Mouse (Mus musculus) central nervous system, embryonic 18 days (tissue): ENCODE data around the gene Cd207. TPM values are rescaled to one million over a fixed set of nuclear protein-coding genes. Genes with fewer than 3 reads are reported as not detected.

Source experiments
- polyA plus RNA-seq: library from polyadenylated mRNA; depleted of rRNA; stranded (reverse); fragments of >200 nt; gene quantifications from 2 replicates; pipeline ENCODE4 v1.2.3, GENCODE M21; 2012; rRNA removed

The Cd207 gene
- polyA plus RNA-seq: 0.03 and 0.05 TPM in 2 replicates

DNA sequence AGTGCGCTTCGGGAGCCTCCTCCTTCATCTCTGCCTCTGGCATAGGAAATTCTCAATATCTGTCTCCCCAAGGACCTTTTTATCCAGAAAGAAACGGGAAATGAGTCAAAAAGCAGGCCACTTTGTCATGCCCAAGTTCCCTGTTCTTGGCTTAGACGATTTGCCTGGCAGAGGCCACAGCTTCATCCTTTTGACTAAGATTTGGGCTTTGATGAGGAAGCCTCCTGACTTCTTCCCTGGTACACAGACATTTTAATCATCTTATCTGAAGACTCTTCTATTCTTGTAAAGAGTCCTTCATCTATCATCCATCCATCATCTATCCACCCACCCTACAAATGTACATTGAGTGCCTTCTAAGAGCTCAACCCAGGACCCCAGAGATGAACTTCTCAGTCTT lies at the start of gene Cd207:
Cd207 (minus strand) TSS at position 101 of the 400 bp plus-strand sequence.

DNA sequence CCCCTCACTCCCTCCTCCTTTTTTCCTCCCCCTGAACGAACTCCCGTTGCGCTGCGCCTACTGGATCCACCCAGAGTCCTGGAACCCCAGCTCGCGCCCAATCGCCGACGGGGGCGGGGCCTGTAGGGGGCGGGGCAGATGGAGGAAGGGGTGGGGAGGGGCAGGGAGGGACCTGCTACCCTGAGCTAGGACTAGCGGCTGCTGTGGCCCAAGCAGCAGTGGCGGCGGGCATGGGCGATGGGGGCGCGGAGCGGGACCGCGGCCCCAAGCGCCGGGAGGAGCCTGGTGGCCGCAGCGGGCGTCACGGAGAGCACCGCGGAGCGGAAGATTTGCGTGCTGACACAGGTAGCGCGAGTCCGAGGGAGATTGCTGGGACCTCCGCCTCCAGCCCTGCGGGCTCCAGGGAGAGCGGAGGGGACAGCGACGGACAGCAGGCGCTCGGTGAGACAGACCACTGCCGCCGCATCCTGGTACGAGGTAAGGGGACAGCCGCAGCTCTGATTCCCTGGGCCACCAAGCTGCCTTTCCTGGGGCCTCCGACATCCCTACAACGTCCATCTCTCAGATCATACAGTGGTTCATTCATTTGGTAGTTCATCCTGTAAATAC lies 33.5 kb upstream of the Cd207 start, which contains the start of gene Vax2:
Vax2 (plus strand) TSS at position 198 of the 609 bp plus-strand sequence.

DNA sequence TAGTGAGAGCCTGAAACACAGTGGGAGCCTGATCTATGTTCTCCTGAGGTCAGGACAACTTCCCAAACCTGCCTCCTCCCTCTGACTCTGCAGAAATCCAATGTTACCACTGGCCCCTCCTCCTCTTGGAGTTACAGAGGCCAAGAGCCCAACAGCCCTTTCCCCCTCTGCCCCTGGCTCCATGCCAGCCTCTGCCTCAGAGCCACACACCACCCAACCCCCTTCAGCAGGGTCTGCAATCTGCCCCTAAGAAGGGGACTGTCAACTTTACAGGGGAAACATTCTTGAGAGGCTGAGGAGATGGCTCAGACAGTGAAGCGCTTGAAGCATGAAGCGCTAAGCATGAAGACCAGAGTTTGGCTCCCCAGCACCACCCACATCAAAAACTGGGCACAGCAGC lies 21.6 kb downstream of the Cd207 start, which contains the start of gene Clec4f:
Clec4f (minus strand) TSS at position 101 of the 400 bp plus-strand sequence.

Other genes with a start within 250 kb of the Cd207 start
- gene Tet3, start 218.8 kb downstream of the Cd207 start, polyA plus RNA-seq: 17.1 and 19.3 TPM in 2 replicates
- 79.5 and 87.3 TPM in 2 replicates for gene Dguok, start 170.9 kb downstream of the Cd207 start, polyA plus RNA-seq
- 2.1 and 4.7 TPM in 2 replicates for gene Actg2, start 141.6 kb downstream of the Cd207 start, polyA plus RNA-seq
- 45.8 and 47.2 TPM in 2 replicates for gene Stambp, start 105.1 kb downstream of the Cd207 start, polyA plus RNA-seq
- not detected in 2 replicates for gene Clec4f, start 21.7 kb downstream of the Cd207 start, polyA plus RNA-seq
- gene Vax2, start 33.4 kb upstream of the Cd207 start, polyA plus RNA-seq: not detected in 2 replicates
- gene Atp6v1b1, start 65.1 kb upstream of the Cd207 start, polyA plus RNA-seq: 0.48 and 0.65 TPM in 2 replicates
- not detected in 2 replicates for gene Ankrd53, start 84.8 kb upstream of the Cd207 start, polyA plus RNA-seq
- gene Tex261, start 98.0 kb upstream of the Cd207 start, polyA plus RNA-seq: 48.1 and 49.5 TPM in 2 replicates
- 58.7 and 61.4 TPM in 2 replicates for gene Nagk, start 117.1 kb upstream of the Cd207 start, polyA plus RNA-seq
- gene Paip2b, start 153.9 kb upstream of the Cd207 start, polyA plus RNA-seq: 65.0 and 65.4 TPM in 2 replicates
- gene Zfp638, start 189.3 kb upstream of the Cd207 start, polyA plus RNA-seq: 66.2 and 68.6 TPM in 2 replicates